In the genomic region with DNA sequence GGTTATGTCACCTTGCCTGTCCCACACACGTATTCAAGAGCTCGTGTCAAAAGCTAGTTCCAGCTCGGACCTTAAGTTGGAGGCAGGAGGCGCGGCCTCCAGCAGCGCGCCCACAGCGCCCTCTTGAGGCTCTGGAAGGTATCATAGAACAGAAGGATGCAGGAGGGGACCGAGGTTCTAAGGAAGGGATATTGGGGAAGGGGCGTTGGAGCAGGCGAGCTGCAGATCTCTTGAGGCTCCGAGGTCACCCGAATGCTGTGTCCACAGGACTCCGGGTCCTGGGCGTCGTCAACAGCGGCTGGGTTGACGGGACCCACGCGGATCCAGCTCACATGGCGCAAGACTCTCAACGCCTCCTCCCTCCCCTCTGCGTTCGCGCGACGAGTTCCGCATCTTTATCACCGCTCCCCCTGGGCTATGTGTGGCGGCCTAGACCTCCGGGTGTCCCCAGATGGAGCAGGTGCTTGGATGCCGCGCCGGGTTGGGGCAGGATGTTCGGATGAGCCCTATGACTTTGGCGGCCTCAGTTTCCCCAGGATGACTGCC, we compare ENCODE assay signal across 8 mouse cellular contexts. TPM values are rescaled to one million over a fixed set of nuclear protein-coding genes. Genes with fewer than 3 reads are reported as not detected.
DNase-seq lines count a peak whose midpoint lies in the region; ATAC-seq and TF ChIP-seq lines count a peak whose summit lies in the region.

No protein-coding gene starts in this region.

- WGBS in bone marrow, adult 2 months: 1% methylated on average over 36 of the region's 36 CpGs
- WGBS in embryonic facial prominence, embryonic 14.5 days: 1% methylated on average over 15 of the region's 36 CpGs
- WGBS in heart, embryonic 14.5 days: under 1% methylated on average over 36 of the region's 36 CpGs
- under 1% methylated on average over 36 of the region's 36 CpGs for WGBS in liver, embryonic 15.5 days (ENCODE audit: insufficient replicate concordance)
- under 1% methylated on average over 36 of the region's 36 CpGs for whole genome bisulfite sequencing in neural tube, embryonic 12.5 days

- no peaks in the 10 kb centered on the region for H3K9me3 ChIP-seq in embryonic facial prominence, embryonic 14.5 days (ENCODE audit: control insufficient read depth, low read length)
- H3K9me3 ChIP-seq in heart, embryonic 14.5 days (ENCODE audit: control insufficient read depth, low read length): no peaks in the 10 kb centered on the region
- H3K9me3 ChIP-seq in liver, embryonic 15.5 days (replicated peaks): no peaks in the 10 kb centered on the region
- H3K9me3 ChIP-seq in neural tube, embryonic 12.5 days: no peaks in the 10 kb centered on the region

- DNase-seq in CD4-positive, CD25-positive, alpha-beta regulatory T cell, adult 2 months (ENCODE audit: low read depth, low spot score): peak; percentile 87
- DNase-seq in embryonic facial prominence, embryonic 14.5 days (ENCODE audit: low spot score): peak; percentile 80
- peak; percentile 81 for DNase-seq in kidney, postnatal 14 days
- peak; percentile 83 for DNase-seq in testis, postnatal 10 days (ENCODE audit: low spot score)

- peak; percentile 44; the same call in 1 of the 2 replicates for ATAC-seq in embryonic facial prominence, embryonic 14.5 days (ENCODE audit: low read depth)
- ATAC-seq in heart, embryonic 14.5 days (ENCODE audit: insufficient number of reproducible peaks, insufficient read depth, low FRiP score, low read depth): peak; percentile 57; the same call in 1 of the 2 replicates
- ATAC-seq in liver, embryonic 15.5 days (ENCODE audit: insufficient read depth): peak; percentile 62
- ATAC-seq in neural tube, embryonic 12.5 days (ENCODE audit: low FRiP score, low read depth): peak; percentile 67

- H3K9ac ChIP-seq in embryonic facial prominence, embryonic 14.5 days (ENCODE audit: low read depth, low read length): peak overlapping the region; percentile 45
- H3K9ac ChIP-seq in heart, embryonic 14.5 days (ENCODE audit: low read length): peak overlapping the region; percentile 71
- H3K9ac ChIP-seq in liver, embryonic 15.5 days: peak overlapping the region; percentile 39
- peak overlapping the region; percentile 59 for H3K9ac ChIP-seq in neural tube, embryonic 12.5 days

- peak overlapping the region; percentile 68 for H3K4me2 ChIP-seq in embryonic facial prominence, embryonic 14.5 days (ENCODE audit: low read depth, low read length)
- H3K4me2 ChIP-seq in heart, embryonic 14.5 days (ENCODE audit: low read length): peak overlapping the region; percentile 99
- H3K4me2 ChIP-seq in liver, embryonic 15.5 days: peak overlapping the region; percentile 86
- peak overlapping the region; percentile 92 for H3K4me2 ChIP-seq in neural tube, embryonic 12.5 days (replicated peaks)

- no peaks in the 10 kb centered on the region for H3K36me3 ChIP-seq in embryonic facial prominence, embryonic 14.5 days (ENCODE audit: control insufficient read depth, insufficient read depth, low read length)
- no peaks in the 10 kb centered on the region for H3K36me3 ChIP-seq in heart, embryonic 14.5 days (ENCODE audit: control insufficient read depth, insufficient read depth, low read length)
- H3K36me3 ChIP-seq in liver, embryonic 15.5 days (replicated peaks): no peaks in the 10 kb centered on the region
- no peaks in the 10 kb centered on the region for H3K36me3 ChIP-seq in neural tube, embryonic 12.5 days

- no peak overlapping the region for H3K27ac ChIP-seq in bone marrow, adult 2 months (ENCODE audit: control insufficient read depth, insufficient read depth, low read depth, low read length, poor library complexity)
- no peak overlapping the region for H3K27ac ChIP-seq in embryonic facial prominence, embryonic 14.5 days (replicated peaks; ENCODE audit: low read depth, low read length)
- no peak overlapping the region for H3K27ac ChIP-seq in heart, embryonic 14.5 days (replicated peaks in 1 of 2; ENCODE audit: control insufficient read depth in 1 of 2, insufficient read depth in 1 of 2, low read depth in 2 of 2, low read length in 2 of 2)
- H3K27ac ChIP-seq in liver, embryonic 15.5 days (replicated peaks): no peak overlapping the region
- H3K27ac ChIP-seq in neural tube, embryonic 12.5 days: no peak overlapping the region

- peak; percentile 86 for TF ChIP-seq CTCF in bone marrow, adult 2 months (IDR thresholded peaks at IDR 0.05; ENCODE audit: control insufficient read depth, insufficient read depth, low read length)

- no peaks in the 10 kb centered on the region for H3K4me1 ChIP-seq in bone marrow, adult 2 months (ENCODE audit: control insufficient read depth, insufficient read depth, low read length)
- H3K4me1 ChIP-seq in embryonic facial prominence, embryonic 14.5 days (ENCODE audit: control insufficient read depth, insufficient read depth, low read length): no peaks in the 10 kb centered on the region
- H3K4me1 ChIP-seq in heart, embryonic 14.5 days (ENCODE audit: control insufficient read depth in 2 of 2, insufficient read depth in 2 of 2, low read length in 2 of 2): peaks cover 4 to 6% of the 10 kb centered on the region in 2 experiments; a peak in 2 of 4 replicates
- peaks cover 28% of the 10 kb centered on the region for H3K4me1 ChIP-seq in liver, embryonic 15.5 days (replicated peaks)
- peaks cover under 1% of the 10 kb centered on the region; the same call in 1 of the 2 replicates for H3K4me1 ChIP-seq in neural tube, embryonic 12.5 days

- H3K27me3 ChIP-seq in embryonic facial prominence, embryonic 14.5 days (replicated peaks; ENCODE audit: control insufficient read depth, insufficient read depth, low read length): 0 out of 2 replicates have a peak, but pooled peaks cover 4% of the 10 kb centered on the region
- no peaks in the 10 kb centered on the region; the same call in 1 of the 2 replicates for H3K27me3 ChIP-seq in heart, embryonic 14.5 days (ENCODE audit: control insufficient read depth, insufficient read depth, low read length)
- H3K27me3 ChIP-seq in liver, embryonic 15.5 days: peaks cover 6% of the 10 kb centered on the region; the same call in 1 of the 2 replicates
- no peaks in the 10 kb centered on the region for H3K27me3 ChIP-seq in neural tube, embryonic 12.5 days (replicated peaks)

- no peak for TF ChIP-seq POLR2A in bone marrow, adult 2 months (IDR thresholded peaks at IDR 0.05; ENCODE audit: borderline replicate concordance, control insufficient read depth, low read depth, low read length)

- H3K4me3 ChIP-seq in bone marrow, adult 2 months (replicated peaks; ENCODE audit: control insufficient read depth, low read depth, low read length): peak overlapping the region; percentile 42
- H3K4me3 ChIP-seq in embryonic facial prominence, embryonic 14.5 days (ENCODE audit: low read depth, low read length): peak overlapping the region; percentile 46
- H3K4me3 ChIP-seq in heart, embryonic 14.5 days (ENCODE audit: control insufficient read depth in 1 of 2, insufficient read depth in 1 of 2, low read depth in 1 of 2, low read length in 2 of 2): peak overlapping the region; percentile 42 to 53
- H3K4me3 ChIP-seq in liver, embryonic 15.5 days (replicated peaks): peak overlapping the region; percentile 55
- H3K4me3 ChIP-seq in neural tube, embryonic 12.5 days: peak overlapping the region; percentile 47

RNA-seq across cellular contexts. Expression of a gene that starts 50.8 kb away (rescaled TPM):
- polyA plus RNA-seq in bone marrow, adult 2 months (2011; ENCODE audit: insufficient read depth, insufficient read length, low replicate concordance, missing spikeins): 0.35 TPM in 1 of 2 replicates, not detected in the other
- polyA plus RNA-seq in embryonic facial prominence, embryonic 14.5 days (2014; fragmentation: Nextera tagmentation; extraction: Ambion mirVana): 1.8 and 2.5 TPM in 2 replicates
- polyA plus RNA-seq in heart, embryonic 14.5 days (2014; fragmentation: Nextera tagmentation; extraction: Ambion mirVana): 0.46 and 0.81 TPM in 2 replicates
- 0.10 and 0.20 TPM in 2 replicates for polyA plus RNA-seq in liver, embryonic 15.5 days (2015; fragmentation: Nextera tagmentation; extraction: Ambion mirVana)
- polyA plus RNA-seq in neural tube, embryonic 12.5 days (2016; fragmentation: Nextera tagmentation; extraction: Ambion mirVana): 2.0 and 2.4 TPM in 2 replicates
